Mouse (Mus musculus): Measurements from ENCODE around the gene N4bp2l1. TPM values are rescaled to one million over a fixed set of nuclear protein-coding genes. Genes with fewer than 3 reads are reported as not detected.

N4bp2l1 gene
- polyA plus RNA-seq, 1 experiment from 2014 or later, result 2.3 TPM

DNA sequence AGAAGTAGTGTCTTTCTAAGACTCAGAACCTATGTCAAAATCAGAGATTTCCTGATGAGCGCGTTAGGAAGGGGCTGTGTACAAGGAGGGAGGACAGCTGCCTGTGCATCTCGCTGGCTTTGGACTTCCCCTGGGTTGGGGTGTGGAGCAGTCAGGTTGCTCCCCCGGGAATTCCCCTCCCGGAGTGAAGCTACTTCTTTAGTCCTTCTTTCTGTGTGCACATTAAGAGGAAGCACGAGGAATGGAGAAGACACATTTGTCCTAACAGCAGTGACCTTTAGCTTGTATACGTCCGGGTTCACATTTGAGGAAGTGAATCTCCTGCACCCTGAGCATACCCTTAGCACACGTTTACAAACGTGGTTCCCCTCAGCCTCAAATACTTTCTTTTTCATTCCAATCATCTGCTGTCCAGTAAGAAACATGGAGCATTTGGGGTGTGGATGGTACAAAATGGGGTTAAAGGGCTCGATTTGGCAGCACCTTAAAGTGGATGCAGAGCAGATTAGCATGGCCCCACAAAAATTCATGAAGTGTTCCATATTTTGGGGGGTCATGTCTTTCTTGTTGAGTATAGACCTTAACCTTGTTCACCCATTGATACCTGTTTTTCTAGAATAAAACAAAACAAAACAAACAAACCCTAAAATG is 1.5 kb downstream of the N4bp2l1 start:
- no peak overlapping the region for H3K4me3 ChIP-seq (ENCODE audit: low read depth, low read length)
- H3K9me3 ChIP-seq (replicated peaks; ENCODE audit: control insufficient read depth, low read length), result no peaks in the 10 kb centered on the region
- DNase-seq (ENCODE audit: low spot score) (no peak), ATAC-seq (replicated peaks; ENCODE audit: insufficient number of reproducible peaks, low FRiP score, low TSS enrichment, low read depth) (no peak)
- no peak overlapping the region for H3K9ac ChIP-seq (replicated peaks; ENCODE audit: low read length)
- no peaks in the 10 kb centered on the region; the same call in 1 of the 2 replicates for H3K4me1 ChIP-seq (ENCODE audit: control insufficient read depth, insufficient read depth, low read length)
- no peak overlapping the region for H3K4me2 ChIP-seq (ENCODE audit: low read depth, low read length)
- H3K36me3 ChIP-seq (replicated peaks; ENCODE audit: control insufficient read depth, insufficient read depth, low read depth, low read length), result no peaks in the 10 kb centered on the region
- WGBS, result 44% methylated on average over 11 of the region's 11 CpGs
- H3K27me3 ChIP-seq (ENCODE audit: control insufficient read depth, insufficient read depth, low read length), result peaks cover 19% of the 10 kb centered on the region
- H3K27ac ChIP-seq (replicated peaks; ENCODE audit: low read depth, low read length), result no peak overlapping the region

DNA sequence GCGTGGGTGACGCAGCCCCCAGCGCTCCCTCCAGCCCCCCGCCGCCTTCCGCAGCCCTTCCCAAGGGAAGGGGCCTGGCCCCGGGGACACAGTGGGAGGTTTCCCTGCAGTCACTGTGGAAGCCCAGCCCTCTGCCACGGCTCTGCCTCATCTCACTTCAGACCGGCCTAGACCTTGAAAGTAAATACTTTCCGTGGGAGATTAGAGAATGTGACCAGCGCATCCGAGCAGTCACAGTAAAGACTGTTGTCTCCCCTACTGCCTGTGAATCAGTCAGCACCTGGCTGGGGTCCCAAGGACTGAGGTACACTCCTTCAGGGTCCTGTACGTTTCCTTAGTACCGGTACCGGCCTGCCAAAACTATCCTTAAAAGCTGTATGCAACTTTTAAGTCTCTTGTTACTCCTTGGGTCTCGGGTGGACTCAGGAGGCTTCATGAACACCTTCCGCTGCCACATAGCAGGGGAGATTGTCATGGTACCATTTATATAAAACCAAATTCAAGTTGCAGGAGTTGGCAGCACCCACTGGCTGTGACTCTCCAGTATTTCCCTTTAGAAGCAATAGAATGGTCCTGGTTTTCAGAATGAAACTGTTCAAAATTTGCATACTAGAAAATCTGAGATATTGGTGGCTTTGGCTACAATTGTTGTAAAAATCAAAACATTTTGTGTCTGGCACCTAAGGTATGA is 2.2 kb downstream of the N4bp2l1 start:
- Histone ChIP-seq H3K4me3 (ENCODE audit: low read depth, low read length) (peak overlapping the region; percentile 77), H3K36me3 (replicated peaks; ENCODE audit: control insufficient read depth, insufficient read depth, low read depth, low read length) (no peaks in the 10 kb centered on the region), H3K9ac (replicated peaks; ENCODE audit: low read length) (peak overlapping the region; percentile 61), H3K4me2 (ENCODE audit: low read depth, low read length) (peak overlapping the region; percentile 100), H3K27ac (replicated peaks; ENCODE audit: low read depth, low read length) (no peak overlapping the region), H3K4me1 (ENCODE audit: control insufficient read depth, insufficient read depth, low read length) (no peaks in the 10 kb centered on the region; the same call in 1 of the 2 replicates), H3K9me3 (replicated peaks; ENCODE audit: control insufficient read depth, low read length) (no peaks in the 10 kb centered on the region), H3K27me3 (ENCODE audit: control insufficient read depth, insufficient read depth, low read length) (peaks cover 19% of the 10 kb centered on the region)
- DNase-seq (ENCODE audit: low spot score) (peak; percentile 1), ATAC-seq (replicated peaks; ENCODE audit: insufficient number of reproducible peaks, low FRiP score, low TSS enrichment, low read depth) (no peak; the same call in 1 of the 2 replicates)
- WGBS, result 8% methylated on average over 15 of the region's 17 CpGs

GRCm38 (mm10) chr5:150593756-150594648 is 3.0 kb downstream of the N4bp2l1 start:
- Histone ChIP-seq H3K4me3 (ENCODE audit: low read depth, low read length) (peak overlapping the region; percentile 77), H3K27me3 (ENCODE audit: control insufficient read depth, insufficient read depth, low read length) (peaks cover 19% of the 10 kb centered on the region), H3K9ac (replicated peaks; ENCODE audit: low read length) (peak overlapping the region; percentile 61), H3K4me1 (ENCODE audit: control insufficient read depth, insufficient read depth, low read length) (no peaks in the 10 kb centered on the region; the same call in 1 of the 2 replicates), H3K27ac (replicated peaks; ENCODE audit: low read depth, low read length) (no peak overlapping the region), H3K36me3 (replicated peaks; ENCODE audit: control insufficient read depth, insufficient read depth, low read depth, low read length) (no peaks in the 10 kb centered on the region), H3K9me3 (replicated peaks; ENCODE audit: control insufficient read depth, low read length) (no peaks in the 10 kb centered on the region), H3K4me2 (ENCODE audit: low read depth, low read length) (peak overlapping the region; percentile 100)
- peak; percentile 49 for DNase-seq (ENCODE audit: low spot score)
- peak; percentile 65 for ATAC-seq (replicated peaks; ENCODE audit: insufficient number of reproducible peaks, low FRiP score, low TSS enrichment, low read depth)
- WGBS, result under 1% methylated on average over 88 of the region's 102 CpGs

DNA sequence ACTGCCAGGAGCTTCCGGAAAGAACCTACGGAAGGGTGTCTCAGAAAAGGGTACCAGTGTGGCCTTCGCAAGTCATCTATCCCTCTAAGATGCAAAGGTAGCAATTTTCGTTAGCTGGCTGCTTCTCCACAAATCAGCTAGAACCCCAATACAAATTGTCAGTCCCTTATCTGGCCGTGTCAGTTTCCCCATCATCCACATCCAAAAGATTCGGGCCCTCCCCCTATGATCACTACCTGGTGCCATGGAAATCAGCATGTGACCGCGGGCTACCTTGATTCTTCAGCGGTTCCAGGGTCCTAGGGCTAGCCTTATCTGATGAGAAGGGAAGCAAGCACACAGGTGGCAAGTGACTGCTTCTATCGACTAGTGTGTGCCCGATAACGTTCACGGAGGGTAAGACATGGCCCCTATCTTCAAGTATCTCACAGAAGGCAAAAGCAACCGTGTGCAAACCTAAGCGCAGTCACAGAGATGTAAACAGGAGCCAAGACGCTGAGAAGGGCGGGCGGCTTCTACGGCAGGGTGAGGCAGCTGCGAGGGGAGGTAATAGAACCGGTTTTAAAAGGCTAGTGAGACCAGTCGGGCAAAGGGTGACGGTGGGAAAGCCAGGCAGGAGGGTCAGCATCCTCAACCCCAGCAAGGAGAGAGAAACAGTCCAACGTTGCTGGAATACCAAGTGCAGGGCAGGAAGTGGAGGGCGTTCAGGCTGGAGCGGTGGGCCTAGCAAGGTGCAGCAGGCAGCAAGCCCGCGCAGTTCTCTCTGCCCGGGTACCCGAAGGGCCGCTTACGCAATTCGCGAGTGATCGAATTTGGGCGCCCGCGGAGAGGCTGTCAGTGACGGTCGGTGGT is 3.9 kb downstream of the N4bp2l1 start:
- DNase-seq (ENCODE audit: low spot score), result peak; percentile 46

GRCm38 (mm10) chr5:150592186-150592903 is 4.6 kb downstream of the N4bp2l1 start:
- no peaks in the 10 kb centered on the region for H3K9me3 ChIP-seq (replicated peaks; ENCODE audit: control insufficient read depth, low read length)
- DNase-seq (ENCODE audit: low spot score) (no peak), ATAC-seq (replicated peaks; ENCODE audit: insufficient number of reproducible peaks, low FRiP score, low TSS enrichment, low read depth) (no peak)
- no peak overlapping the region for H3K4me2 ChIP-seq (ENCODE audit: low read depth, low read length)
- H3K36me3 ChIP-seq (replicated peaks; ENCODE audit: control insufficient read depth, insufficient read depth, low read depth, low read length), result no peaks in the 10 kb centered on the region
- H3K27me3 ChIP-seq (ENCODE audit: control insufficient read depth, insufficient read depth, low read length), result peaks cover 19% of the 10 kb centered on the region
- H3K27ac ChIP-seq (replicated peaks; ENCODE audit: low read depth, low read length), result no peak overlapping the region
- no peak overlapping the region for H3K9ac ChIP-seq (replicated peaks; ENCODE audit: low read length)
- WGBS, result 76% methylated on average over 13 of the region's 13 CpGs
- no peaks in the 10 kb centered on the region; the same call in 1 of the 2 replicates for H3K4me1 ChIP-seq (ENCODE audit: control insufficient read depth, insufficient read depth, low read length)
- no peak overlapping the region for H3K4me3 ChIP-seq (ENCODE audit: low read depth, low read length)

More for the DNA sequence above, 3.9 kb downstream of the N4bp2l1 start:
- Histone ChIP-seq H3K4me1 (ENCODE audit: control insufficient read depth, insufficient read depth, low read length) (no peaks in the 10 kb centered on the region; the same call in 1 of the 2 replicates), H3K27me3 (ENCODE audit: control insufficient read depth, insufficient read depth, low read length) (peaks cover 19% of the 10 kb centered on the region), H3K36me3 (replicated peaks; ENCODE audit: control insufficient read depth, insufficient read depth, low read depth, low read length) (no peaks in the 10 kb centered on the region), H3K4me3 (ENCODE audit: low read depth, low read length) (peak overlapping the region; percentile 77), H3K9ac (replicated peaks; ENCODE audit: low read length) (peak overlapping the region; percentile 61), H3K27ac (replicated peaks; ENCODE audit: low read depth, low read length) (no peak overlapping the region), H3K4me2 (ENCODE audit: low read depth, low read length) (peak overlapping the region; percentile 100), H3K9me3 (replicated peaks; ENCODE audit: control insufficient read depth, low read length) (no peaks in the 10 kb centered on the region)
- 10% methylated on average over 40 of the region's 40 CpGs for WGBS
- no peak for ATAC-seq (replicated peaks; ENCODE audit: insufficient number of reproducible peaks, low FRiP score, low TSS enrichment, low read depth)

DNA sequence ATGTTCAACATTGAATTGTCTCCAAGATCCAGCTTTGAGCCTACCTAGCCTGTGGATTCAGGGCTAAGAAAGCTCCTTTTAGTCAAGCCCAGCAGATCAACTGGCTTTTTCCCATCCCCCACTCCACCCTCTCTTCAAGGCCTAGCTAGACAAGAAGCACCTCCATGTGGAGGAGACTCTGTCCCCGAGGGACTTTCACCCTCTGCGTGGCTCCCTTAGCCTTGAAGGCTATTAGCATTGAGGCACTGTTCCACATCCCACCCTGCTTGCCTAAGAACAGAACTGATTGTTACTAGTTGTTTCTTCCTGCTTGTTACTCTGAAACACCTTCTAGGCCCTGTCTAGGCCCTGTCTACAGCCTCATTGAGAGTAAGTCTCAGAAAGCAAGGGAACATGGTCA is 7.0 kb downstream of the N4bp2l1 start:
- Histone ChIP-seq H3K27me3 (ENCODE audit: control insufficient read depth, insufficient read depth, low read length) (peaks cover 19% of the 10 kb centered on the region), H3K36me3 (replicated peaks; ENCODE audit: control insufficient read depth, insufficient read depth, low read depth, low read length) (no peaks in the 10 kb centered on the region), H3K9ac (replicated peaks; ENCODE audit: low read length) (no peak overlapping the region), H3K4me1 (ENCODE audit: control insufficient read depth, insufficient read depth, low read length) (no peaks in the 10 kb centered on the region; the same call in 1 of the 2 replicates), H3K27ac (replicated peaks; ENCODE audit: low read depth, low read length) (no peak overlapping the region), H3K4me2 (ENCODE audit: low read depth, low read length) (no peak overlapping the region), H3K9me3 (replicated peaks; ENCODE audit: control insufficient read depth, low read length) (no peaks in the 10 kb centered on the region), H3K4me3 (ENCODE audit: low read depth, low read length) (no peak overlapping the region)
- ATAC-seq (replicated peaks; ENCODE audit: insufficient number of reproducible peaks, low FRiP score, low TSS enrichment, low read depth) (no peak), DNase-seq (ENCODE audit: low spot score) (no peak)
- WGBS, result 66% methylated on average over 2 of the region's 2 CpGs

- H3K4me3 ChIP-seq (ENCODE audit: low read depth, low read length), result no peak overlapping the region
- no peak overlapping the region for H3K4me2 ChIP-seq (ENCODE audit: low read depth, low read length)
- H3K27ac ChIP-seq (replicated peaks; ENCODE audit: low read depth, low read length), result no peak overlapping the region
- H3K9ac ChIP-seq (replicated peaks; ENCODE audit: low read length), result no peak overlapping the region
- H3K36me3 ChIP-seq (replicated peaks; ENCODE audit: control insufficient read depth, insufficient read depth, low read depth, low read length), result no peaks in the 10 kb centered on the region
- H3K27me3 ChIP-seq (ENCODE audit: control insufficient read depth, insufficient read depth, low read length), result no peaks in the 10 kb centered on the region
- H3K9me3 ChIP-seq (replicated peaks; ENCODE audit: control insufficient read depth, low read length), result no peaks in the 10 kb centered on the region
- ATAC-seq (replicated peaks; ENCODE audit: insufficient number of reproducible peaks, low FRiP score, low TSS enrichment, low read depth) (no peak), DNase-seq (ENCODE audit: low spot score) (no peak)
- 39% methylated on average over 6 of the region's 6 CpGs for WGBS
- no peaks in the 10 kb centered on the region for H3K4me1 ChIP-seq (ENCODE audit: control insufficient read depth, insufficient read depth, low read length)
Measured at GRCm38 (mm10) chr5:150584337-150584729, 12.7 kb downstream of the N4bp2l1 start.
